Mouse (Mus musculus) brown adipose tissue, adult 24 weeks (tissue): ENCODE measurements around the gene Limd1. TPM values are rescaled to one million over a fixed set of nuclear protein-coding genes. Genes with fewer than 3 reads are reported as not detected.

ENCODE experiments used
- H3K27ac ChIP-seq: fragments of 200-500 bp; replicated peaks from 2 replicates; pipeline ENCODE4 v1.5.1; 2012; ENCODE audit warnings: low read depth, mild to moderate bottlenecking, low read length
- H3K4me1 ChIP-seq: fragments of 200-500 bp; 2 replicates; pipeline ENCODE4 v1.6.1; 2012; ENCODE audit warnings: low read length, mixed read lengths; ENCODE audit not compliant: control insufficient read depth, insufficient read depth, insufficient read length
- H3K4me3 ChIP-seq: fragments of 200-500 bp; 2 replicates; pipeline ENCODE4 v1.5.1; 2012; ENCODE audit warnings: low read depth, mild to moderate bottlenecking, low read length, moderate library complexity; ENCODE audit not compliant: insufficient read depth
- polyA plus RNA-seq: library from polyadenylated mRNA; stranded (reverse); fragments of >200 nt; gene quantifications from 2 replicates; pipeline ENCODE4 v1.2.4, GENCODE M21; 2012; ENCODE audit not compliant: missing spikeins, insufficient read depth, insufficient read length

Gene Limd1
- polyA plus RNA-seq, 1 experiment = 14.0 TPM

DNA sequence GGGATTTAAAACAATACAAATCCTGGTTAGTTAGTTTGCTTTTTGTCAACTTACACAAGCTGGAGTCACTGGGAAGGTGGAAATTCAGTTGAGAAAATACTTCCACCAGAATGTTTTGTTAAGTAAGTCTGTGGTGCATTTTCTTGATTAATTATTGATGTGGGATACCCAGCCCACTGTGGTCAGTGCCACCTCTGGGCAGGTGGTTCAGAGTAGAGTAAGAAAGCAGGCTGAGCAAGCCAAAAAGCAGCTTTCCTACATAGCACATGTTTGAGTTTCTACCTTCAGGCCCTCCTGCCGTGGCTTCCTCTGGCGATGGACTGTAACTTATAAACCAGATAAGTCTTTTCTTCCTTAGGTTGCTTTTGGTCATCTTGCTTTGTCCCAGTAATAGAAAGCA, 61.3 kb downstream of the Limd1 start:
- no peak overlapping the region for H3K4me3 ChIP-seq
- peaks cover 14% of the 10 kb centered on the region for H3K4me1 ChIP-seq
- H3K27ac ChIP-seq = no peak overlapping the region

DNA sequence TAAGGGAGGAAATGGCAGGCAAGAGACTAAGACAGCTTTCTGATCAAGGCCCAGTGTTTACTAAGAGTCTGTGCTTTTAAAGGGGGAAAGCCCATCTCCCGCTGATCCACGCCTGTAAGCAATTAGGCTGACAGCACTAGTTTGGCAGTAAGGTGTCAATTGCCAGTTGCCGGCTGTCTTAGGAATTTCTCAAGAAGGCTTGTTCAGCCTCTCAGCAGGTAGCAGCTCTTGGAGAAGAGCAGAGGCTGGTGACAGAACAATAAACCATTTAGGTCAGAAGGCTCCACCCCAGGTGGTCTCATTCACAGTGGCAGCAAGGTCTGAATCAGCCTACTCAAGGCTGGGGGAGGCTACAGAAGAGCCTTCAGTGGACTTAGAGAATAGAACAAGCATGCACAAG, 76.1 kb downstream of the Limd1 start:
- no peak overlapping the region for H3K27ac ChIP-seq
- no peak overlapping the region for H3K4me3 ChIP-seq
- no peaks in the 10 kb centered on the region for H3K4me1 ChIP-seq

Other genes starting within 250 kb of the Limd1 start
- gene Tmem158, start 217.9 kb upstream of the Limd1 start, polyA plus RNA-seq = 0.88 and 1.4 TPM in 2 replicates
- gene Lars2, start 111.8 kb upstream of the Limd1 start, polyA plus RNA-seq = 7,139 and 7,225 TPM in 2 replicates
- 67.2 and 80.7 TPM in 2 replicates for gene Sacm1l, start 51.1 kb downstream of the Limd1 start, polyA plus RNA-seq
- 0.20 and 0.79 TPM in 2 replicates for gene Slc6a20b, start 153.9 kb downstream of the Limd1 start, polyA plus RNA-seq
- not detected in 2 replicates for gene Ccr9, start 199.7 kb downstream of the Limd1 start, polyA plus RNA-seq
- gene Slc6a20a, start 200.2 kb downstream of the Limd1 start, polyA plus RNA-seq = not detected in 2 replicates
- 28.3 and 28.4 TPM in 2 replicates for gene Lztfl1, start 239.0 kb downstream of the Limd1 start, polyA plus RNA-seq